Mouse (Mus musculus): ENCODE measurements at regions not wholly inside any gene's neighbourhood (a gene's known extent, or its start where the extent isn't known, plus 50 kb on each side); places are given as distances from the start of the nearest gene placed in this dataset.
"Not testable (repeated sequence)": the region's sequence is repeated elsewhere in the genome, so short reads cannot be mapped to it uniquely, and the experiment has no call there.

GRCm38 (mm10) chr17:52351293-52351692, 251.2 kb upstream of the Kcnh8 start:
- DNase-seq (ENCODE audit: extremely low spot score) = no peak

- DNase-seq (ENCODE audit: extremely low spot score) = no peak
Measured at GRCm38 (mm10) chr17:52350696-52351095, 251.8 kb upstream of the Kcnh8 start.

- DNase-seq (ENCODE audit: extremely low spot score) = no peak
Measured at GRCm38 (mm10) chr17:52349872-52350271, 252.6 kb upstream of the Kcnh8 start.

GRCm38 (mm10) chr17:52348481-52349083, 253.9 kb upstream of the Kcnh8 start:
- DNase-seq (ENCODE audit: extremely low spot score) = no peak

- DNase-seq (ENCODE audit: extremely low spot score) = no peak
Measured at GRCm38 (mm10) chr17:52320586-52320985, 281.9 kb upstream of the Kcnh8 start.

GRCm38 (mm10) chr17:52316976-52317375, 285.5 kb upstream of the Kcnh8 start:
- no peak for DNase-seq (ENCODE audit: extremely low spot score)

GRCm38 (mm10) chr17:52315879-52316278, 286.6 kb upstream of the Kcnh8 start:
- no peak for DNase-seq (ENCODE audit: extremely low spot score)

- not testable (repeated sequence) for DNase-seq (ENCODE audit: extremely low spot score)
Measured at GRCm38 (mm10) chr17:52315456-52315855, 287.1 kb upstream of the Kcnh8 start.

- DNase-seq (ENCODE audit: extremely low spot score) = no peak
Measured at GRCm38 (mm10) chr17:52312043-52312442, 290.5 kb upstream of the Kcnh8 start.

- DNase-seq (ENCODE audit: extremely low spot score) = no peak
Measured at GRCm38 (mm10) chr17:52308789-52309188, 293.7 kb upstream of the Kcnh8 start.

- DNase-seq (ENCODE audit: extremely low spot score) = no peak
Measured at GRCm38 (mm10) chr17:52304133-52304532, 298.4 kb upstream of the Kcnh8 start.

- no peak for DNase-seq (ENCODE audit: extremely low spot score)
Measured at GRCm38 (mm10) chr17:52303320-52303719, 299.2 kb upstream of the Kcnh8 start.

GRCm38 (mm10) chr17:52299769-52300168, 302.7 kb upstream of the Kcnh8 start:
- no peak for DNase-seq (ENCODE audit: extremely low spot score)

- DNase-seq (ENCODE audit: extremely low spot score) = no peak
Measured at GRCm38 (mm10) chr17:52285392-52285791, 317.1 kb upstream of the Kcnh8 start.

- no peak for DNase-seq (ENCODE audit: extremely low spot score)
Measured at GRCm38 (mm10) chr17:52282264-52282663, 320.2 kb upstream of the Kcnh8 start.

- no peak for DNase-seq (ENCODE audit: extremely low spot score)
Measured at GRCm38 (mm10) chr17:52278523-52278922, 324.0 kb upstream of the Kcnh8 start.

- no peak for DNase-seq (ENCODE audit: extremely low spot score)
Measured at GRCm38 (mm10) chr17:52268792-52269191, 333.7 kb upstream of the Kcnh8 start.

GRCm38 (mm10) chr17:52251284-52251683, 351.2 kb upstream of the Kcnh8 start:
- DNase-seq (ENCODE audit: extremely low spot score) = no peak

- DNase-seq (ENCODE audit: extremely low spot score) = no peak
Measured at GRCm38 (mm10) chr17:52225584-52225983, 376.9 kb upstream of the Kcnh8 start.

GRCm38 (mm10) chr17:52220422-52220821, 382.1 kb upstream of the Kcnh8 start:
- no peak for DNase-seq (ENCODE audit: extremely low spot score)

- DNase-seq (ENCODE audit: extremely low spot score) = no peak
Measured at GRCm38 (mm10) chr17:52217411-52217810, 384.3 kb upstream of the Satb1 start.

- DNase-seq (ENCODE audit: extremely low spot score) = no peak
Measured at GRCm38 (mm10) chr17:52212944-52213343, 379.9 kb upstream of the Satb1 start.

- no peak for DNase-seq (ENCODE audit: extremely low spot score)
Measured at GRCm38 (mm10) chr17:52210483-52210882, 377.4 kb upstream of the Satb1 start.

- DNase-seq (ENCODE audit: extremely low spot score) = no peak
Measured at GRCm38 (mm10) chr17:52197731-52198130, 364.6 kb upstream of the Satb1 start.

All from embryo, embryonic 9.5 days (tissue).